Mouse (Mus musculus): ENCODE measurements around the gene Pibf1.
A peak's percentile ranks its signal among the peaks of the same experiment; 100 is the strongest.

Pibf1 gene

DNA sequence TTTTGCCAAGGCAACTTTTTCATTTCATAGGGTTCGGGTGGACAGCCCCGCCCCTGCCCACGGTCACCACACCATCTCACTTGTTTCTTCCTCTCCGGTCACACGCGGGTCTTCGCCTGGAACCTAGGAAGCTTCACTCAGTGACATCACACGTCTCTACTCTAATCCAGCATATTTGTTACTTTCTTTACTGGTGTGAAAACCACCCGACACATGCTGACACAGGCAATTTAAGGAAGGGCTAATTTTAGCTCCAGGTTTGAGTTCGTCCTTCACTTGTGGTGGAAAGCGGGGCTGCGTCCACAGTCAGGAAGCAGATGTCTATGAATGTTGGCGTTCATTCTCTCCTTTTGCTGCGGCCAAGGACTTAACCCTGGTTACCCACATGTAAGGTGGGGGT, 166.6 kb downstream of the Pibf1 start:
- ATAC-seq (ENCODE audit: low TSS enrichment): no peak

DNA sequence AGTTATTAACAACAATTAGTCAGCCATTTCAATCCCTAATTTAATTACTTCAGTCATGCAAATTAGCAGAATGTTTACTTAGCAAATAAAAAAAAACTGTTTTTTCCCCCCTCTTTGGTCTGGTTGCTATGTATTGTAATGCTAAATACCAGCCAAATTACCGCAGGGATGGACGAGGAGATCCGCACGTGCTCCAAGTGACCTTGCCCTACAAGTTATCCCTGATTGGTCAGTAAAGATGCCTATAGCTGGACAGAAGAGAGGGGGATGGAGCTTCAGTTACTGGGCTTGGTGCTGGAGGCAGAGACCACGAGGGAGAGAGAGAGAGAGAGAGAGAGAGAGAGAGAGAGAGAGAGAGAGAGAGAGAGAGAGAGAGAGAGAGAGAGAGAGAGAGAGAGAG, 167.5 kb downstream of the Pibf1 start:
- ATAC-seq (ENCODE audit: low TSS enrichment): no peak

DNA sequence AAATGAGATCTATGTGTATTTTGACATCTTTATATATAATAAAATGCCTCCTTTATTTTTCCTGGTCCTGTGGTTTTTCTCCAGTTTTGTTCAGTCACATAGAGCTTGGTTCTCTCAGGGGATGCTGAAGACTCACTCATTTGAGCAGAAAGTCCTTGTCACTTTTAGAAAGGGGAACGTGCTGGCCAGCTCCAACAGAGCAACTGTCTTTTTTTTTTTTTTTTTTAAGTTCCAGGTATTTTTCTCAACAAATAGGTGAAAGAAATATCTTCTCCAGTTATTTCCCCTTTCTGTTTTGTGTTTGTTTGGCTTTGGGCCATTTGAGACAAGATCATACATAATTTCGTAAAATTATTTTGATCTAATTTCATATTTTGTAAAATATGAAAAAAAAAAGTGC, 174.8 kb downstream of the Pibf1 start:
- no peak for ATAC-seq (ENCODE audit: low TSS enrichment)

DNA sequence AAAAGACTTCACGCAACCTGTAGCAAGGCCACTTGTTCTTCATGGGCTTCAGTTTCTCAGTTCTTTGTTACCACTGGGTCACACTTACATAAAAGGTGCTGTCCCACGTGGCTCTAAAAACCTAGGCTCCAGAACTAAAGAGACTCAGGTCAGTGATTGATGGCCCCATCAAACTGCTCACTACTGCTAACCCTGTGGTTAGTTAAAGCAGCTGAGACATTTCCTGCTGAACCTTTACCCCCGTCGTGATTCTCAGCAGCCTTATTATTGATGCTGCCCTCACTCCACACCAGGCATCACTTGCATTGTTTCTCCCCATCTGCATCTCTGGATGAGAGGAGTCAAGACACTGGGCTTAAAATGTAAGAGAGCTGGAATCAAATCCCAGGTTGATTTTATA, 176.6 kb downstream of the Pibf1 start:
- ATAC-seq (ENCODE audit: low TSS enrichment): no peak

DNA sequence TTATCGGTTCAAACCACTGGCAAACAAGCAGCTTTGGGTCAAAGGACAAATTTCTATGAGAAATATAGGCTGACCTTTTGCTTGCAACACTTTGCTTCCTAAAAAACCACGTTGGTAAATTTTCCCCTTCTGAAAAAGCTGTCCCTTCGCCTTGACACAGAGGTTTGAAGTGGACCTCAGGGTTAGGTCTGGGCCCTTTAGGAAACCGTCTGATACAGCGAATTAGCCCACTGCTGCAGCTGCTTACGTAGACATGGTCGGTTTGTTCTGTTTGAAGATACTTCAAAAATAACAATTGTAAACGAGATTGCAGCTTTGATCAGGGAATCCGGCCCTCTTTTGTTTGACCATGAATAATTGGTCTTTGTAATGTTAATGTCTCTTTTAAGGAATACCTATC, 179.1 kb downstream of the Pibf1 start:
- no peak for ATAC-seq (ENCODE audit: low TSS enrichment)

DNA sequence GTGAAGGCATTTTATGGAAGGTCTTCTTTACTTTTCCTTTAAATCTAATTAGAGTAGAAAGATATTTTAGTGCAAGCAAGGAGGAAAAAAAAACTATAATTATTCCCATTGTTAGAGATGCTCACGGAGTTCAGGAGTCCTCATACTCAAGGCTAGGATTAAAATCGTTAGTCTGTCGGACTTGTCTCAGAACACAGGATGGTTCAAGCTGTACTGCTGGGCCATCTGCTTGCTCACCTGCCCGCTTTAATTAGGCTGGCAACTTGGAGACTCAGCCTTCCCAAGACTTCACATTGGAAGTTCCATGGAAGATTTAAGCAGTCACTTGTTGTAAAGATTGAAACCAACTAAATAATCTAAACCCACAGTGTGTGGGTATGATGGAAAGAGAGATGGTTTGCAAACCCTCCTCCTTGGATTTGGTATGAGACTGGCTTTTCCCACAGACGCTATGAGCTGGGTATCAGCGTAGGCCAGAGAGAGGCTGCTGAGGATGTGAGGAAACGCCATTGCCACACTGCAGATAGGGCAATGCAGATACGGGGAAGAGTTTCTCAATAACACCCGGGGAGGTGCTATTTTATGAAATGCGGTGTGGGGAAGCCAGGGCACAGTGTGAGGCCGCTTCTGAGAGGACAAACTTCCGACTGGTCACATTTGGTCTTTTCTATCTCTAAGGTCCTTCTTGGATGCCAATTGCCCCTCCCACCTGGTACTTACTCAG, 179.7 kb downstream of the Pibf1 start:
- ATAC-seq (ENCODE audit: low TSS enrichment): 0 out of 2 replicates have a peak, but pooled peaks have one; percentile 13

DNA sequence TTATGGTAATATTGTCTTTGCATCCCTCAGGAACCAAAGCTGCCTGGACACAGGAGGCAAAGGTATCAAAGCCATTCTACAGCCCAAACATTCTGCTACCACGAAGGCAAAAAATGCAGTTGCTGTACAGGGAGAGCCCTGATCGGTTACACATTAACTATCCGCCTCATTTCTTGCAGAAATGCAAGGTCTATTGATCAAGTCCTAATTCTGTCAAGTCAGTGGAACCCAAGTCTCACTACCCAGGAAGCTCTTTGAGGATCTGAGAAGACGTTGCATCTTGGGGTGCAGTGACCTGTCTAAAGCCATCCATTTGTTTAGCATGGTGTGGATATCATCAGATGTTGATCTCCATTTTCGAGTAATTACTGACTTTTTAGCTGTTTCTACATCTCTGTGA, 181.2 kb downstream of the Pibf1 start:
- no peak for ATAC-seq (ENCODE audit: low TSS enrichment)

DNA sequence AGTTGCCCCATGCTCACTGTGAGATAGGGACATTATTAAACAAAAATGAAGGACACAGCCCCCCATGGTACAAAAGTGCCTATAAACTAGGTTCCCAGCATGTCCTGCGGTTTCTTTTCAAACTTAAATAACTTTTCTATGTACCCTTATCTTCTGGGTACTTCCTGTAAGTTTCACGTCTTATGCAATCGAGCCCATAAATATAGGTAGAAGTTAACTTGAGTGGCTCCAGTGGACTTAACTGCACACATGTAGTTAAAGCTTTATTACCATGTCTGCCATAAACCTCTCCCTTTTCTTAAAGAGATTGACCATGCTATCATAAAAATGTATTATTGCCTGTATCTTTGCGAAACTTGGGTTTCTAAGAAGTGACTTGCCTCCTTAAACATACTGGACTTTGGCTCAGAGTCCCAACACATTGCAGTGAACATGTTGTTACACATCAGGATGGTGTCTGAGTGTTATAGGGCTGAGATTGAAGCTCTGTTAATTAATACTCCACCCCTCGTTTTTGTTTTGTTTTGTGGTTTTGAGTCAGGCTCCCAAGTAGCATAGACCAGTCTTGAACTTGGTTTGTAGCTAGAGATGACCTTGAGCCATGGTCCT, 181.7 kb downstream of the Pibf1 start:
- ATAC-seq (ENCODE audit: low TSS enrichment): no peak

DNA sequence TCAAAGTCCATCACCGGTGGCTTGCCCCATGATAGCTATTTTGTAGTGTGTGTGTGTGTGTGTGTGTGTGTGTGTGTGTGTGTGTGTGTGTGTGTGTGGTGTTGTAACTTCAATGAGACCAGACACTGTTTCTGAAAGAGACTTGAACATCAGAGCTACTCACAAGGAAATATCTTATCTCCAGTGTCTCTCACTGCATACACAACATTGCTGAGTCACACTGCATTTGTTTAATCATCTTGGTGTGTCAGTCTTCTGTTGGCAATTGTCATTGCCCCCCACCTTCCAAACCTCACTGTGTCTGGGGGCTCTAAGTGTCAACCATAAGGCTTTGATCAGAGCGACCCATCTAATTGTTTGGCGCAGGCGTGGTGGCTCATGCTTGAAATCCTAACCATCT, 186.3 kb downstream of the Pibf1 start:
- ATAC-seq (ENCODE audit: low TSS enrichment): no peak

DNA sequence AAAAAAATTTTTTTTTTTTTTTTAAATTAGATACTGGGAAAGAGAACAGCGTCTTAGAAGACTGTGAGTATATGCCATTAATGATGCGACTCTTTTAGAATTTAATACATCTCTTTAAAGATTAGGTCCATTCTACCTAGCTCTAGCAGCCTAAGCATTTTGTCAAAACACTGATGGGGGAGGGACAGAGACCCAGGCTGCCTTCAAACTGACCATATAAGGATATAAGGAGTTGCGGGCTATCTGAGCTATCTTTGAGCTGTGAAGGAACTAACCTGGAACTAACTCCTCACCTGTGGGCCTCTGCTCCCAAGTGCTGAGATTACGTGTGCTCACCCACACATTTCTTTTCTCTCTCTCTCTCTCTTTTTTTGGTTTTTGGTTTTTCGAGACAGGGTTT, 193.0 kb downstream of the Pibf1 start:
- no peak for ATAC-seq (ENCODE audit: low TSS enrichment)

DNA sequence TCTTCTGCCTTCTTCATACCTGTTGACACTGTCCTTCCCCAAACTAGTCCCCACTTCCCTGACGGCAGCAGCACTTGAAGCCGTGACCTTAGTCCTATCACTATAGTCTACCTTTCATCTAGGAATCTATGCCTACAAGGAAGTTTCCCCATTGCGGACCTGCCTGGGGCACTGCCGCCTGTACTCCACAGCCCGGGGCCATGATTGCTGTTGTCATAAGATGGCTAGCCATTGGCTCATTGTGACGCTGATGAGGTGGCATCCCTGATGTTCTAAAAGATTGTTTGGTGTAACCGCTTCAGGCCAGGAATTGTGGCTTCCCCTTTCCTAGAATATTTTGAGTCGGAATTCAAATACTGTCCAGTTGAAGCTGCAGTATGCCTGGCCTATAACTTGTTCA, 195.2 kb downstream of the Pibf1 start:
- ATAC-seq (ENCODE audit: low TSS enrichment): no peak

DNA sequence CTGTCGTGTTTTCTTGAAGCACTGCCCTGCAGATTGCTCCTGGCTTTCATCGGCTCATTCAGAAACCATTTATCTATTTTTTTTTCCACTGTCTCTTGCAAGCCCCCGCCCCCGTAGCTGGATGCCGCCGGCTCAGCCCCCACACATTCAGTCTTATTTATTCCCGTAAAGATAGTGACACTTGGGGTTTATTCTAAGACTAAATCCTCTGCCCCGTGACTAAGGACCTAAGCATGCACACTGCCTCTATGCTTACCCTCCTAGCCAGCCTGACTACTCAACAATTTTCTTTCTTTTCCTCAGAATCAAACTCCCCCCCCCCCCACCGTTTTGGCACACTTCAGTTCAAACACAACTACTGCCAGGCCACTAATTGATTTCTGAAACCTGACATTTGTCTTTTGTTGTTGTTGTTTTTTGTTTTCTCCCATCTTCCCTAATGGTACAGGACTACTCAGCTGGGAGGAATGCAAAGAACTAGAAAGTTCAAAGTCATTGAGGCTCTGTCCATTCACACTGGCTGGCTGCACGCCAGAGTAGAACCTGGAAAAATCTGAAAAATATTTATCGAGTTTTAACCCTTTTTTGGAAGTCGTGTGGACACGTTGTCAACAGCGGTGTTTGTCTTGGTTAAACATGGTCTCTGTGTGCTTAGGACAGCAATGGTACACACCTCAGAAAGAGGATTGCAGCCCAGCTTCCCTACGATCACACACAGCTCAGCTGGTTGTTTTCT, 196.6 kb downstream of the Pibf1 start:
- ATAC-seq (ENCODE audit: low TSS enrichment): no peak

DNA sequence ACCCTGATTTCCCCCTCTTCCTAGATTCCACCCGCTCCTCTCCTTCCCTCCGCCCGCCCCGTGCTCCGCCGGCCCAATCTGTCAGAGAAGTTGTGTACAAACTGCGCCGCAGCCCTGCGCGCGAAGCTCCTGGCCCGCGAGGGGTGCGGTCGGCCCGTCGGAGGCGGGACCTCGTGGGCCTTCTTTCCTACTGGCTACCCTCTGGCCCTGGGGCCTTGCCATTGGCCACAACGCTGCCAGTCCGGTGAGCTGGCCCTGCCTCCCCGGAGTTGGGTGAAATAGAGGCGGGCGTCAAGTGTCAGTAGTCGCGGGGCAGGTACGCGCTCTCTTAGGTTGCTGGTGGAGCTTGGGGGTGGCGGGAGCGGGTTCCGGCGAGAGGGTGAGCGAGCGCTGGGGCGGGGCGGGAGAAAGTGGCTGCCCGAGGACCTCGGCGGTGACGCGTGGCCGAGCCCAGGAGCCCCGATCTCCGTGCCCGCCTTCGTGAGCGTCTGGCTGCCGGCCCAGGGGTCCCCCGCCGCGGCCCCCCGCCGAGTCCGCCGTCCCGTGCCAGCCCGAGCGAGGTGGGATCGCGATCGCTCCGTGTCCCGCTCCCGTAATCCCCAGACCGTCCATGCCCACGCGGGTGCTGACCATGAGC, 199.3 kb downstream of the Pibf1 start, which contains the start of gene Klf5:
Gene Klf5 (plus strand): TSS at position 307 of the 637 bp plus-strand sequence.
- ATAC-seq (ENCODE audit: low TSS enrichment): peak; percentile 92

DNA sequence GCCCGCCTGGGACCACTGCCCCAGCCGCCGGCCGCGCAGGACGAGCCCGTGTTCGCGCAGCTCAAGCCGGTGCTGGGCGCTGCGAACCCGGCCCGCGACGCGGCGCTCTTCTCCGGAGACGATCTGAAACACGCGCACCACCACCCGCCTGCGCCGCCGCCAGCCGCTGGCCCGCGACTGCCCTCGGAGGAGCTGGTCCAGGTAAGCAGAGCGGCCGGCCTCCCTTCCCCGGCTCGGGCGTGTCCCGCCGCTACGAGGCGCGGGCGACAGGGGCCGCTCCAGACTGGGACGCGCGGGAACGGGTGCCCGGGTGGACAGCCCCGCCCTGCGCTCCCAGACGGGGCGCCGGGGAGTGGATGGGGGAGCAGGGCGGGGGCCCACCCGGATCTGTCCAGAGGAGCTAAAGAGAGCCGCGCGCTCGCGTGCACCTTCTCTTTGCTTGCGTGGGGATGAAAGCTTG, 199.8 kb downstream of the Pibf1 start:
- peak; percentile 54 for ATAC-seq (ENCODE audit: low TSS enrichment)

DNA sequence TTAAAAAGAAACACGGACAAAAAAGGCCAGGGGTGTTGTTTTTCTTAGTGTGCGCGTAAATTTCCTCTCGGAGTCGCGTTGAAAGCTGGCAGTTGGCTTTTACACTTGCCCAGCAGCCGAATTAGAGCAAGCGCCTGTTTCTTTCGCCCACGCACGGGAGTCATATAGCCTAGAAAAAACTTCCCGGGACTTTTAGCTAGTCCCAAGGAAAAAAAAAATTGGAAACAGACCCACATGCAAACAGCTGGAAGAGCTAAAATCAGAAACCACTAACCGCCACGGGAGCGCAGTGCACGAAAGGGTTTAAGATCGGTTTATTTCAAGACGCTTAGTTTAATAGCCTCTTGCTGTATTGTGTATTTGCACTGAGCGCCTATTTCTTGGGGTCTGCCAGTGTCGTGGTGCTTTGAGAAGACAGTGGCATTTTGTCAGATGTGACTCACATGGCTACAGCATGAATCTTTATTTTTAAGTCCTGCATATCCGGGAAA, 200.5 kb downstream of the Pibf1 start:
- ATAC-seq (ENCODE audit: low TSS enrichment): peak; percentile 16; the same call in 1 of the 2 replicates

DNA sequence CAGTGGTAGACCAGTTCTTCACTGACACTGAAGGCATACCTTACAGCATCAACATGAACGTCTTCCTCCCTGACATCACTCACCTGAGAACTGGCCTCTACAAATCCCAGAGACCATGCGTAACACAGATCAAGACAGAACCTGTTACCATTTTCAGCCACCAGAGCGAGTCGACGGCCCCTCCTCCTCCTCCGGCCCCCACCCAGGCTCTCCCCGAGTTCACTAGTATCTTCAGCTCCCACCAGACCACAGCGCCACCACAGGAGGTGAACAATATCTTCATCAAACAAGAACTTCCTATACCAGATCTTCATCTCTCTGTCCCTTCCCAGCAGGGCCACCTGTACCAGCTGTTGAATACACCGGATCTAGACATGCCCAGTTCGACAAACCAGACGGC, 202.2 kb downstream of the Pibf1 start:
- ATAC-seq (ENCODE audit: low TSS enrichment): peak; percentile 9; the same call in 1 of the 2 replicates
